In the genomic region with DNA sequence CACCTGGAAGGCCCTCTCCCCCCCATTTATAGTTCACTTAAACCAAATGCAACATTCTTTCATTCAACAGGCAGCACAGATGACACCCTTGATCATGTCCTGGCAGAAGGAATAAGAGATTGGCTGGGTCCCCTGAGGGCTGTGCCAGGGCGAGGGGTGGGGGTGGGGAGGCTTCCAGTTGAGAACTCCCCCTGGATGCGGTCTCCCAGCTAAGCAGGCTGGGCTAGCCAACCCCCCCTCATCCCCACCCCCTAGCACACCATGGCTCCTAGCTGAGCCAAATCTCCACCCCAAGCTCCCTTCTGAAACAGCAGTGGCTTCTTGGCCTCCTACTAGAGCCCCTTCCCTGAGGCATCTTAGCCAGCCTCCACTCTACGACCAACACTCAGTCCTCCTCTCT, we compare ENCODE assay signal across 20 mouse cellular contexts.
DNase-seq lines count a peak whose midpoint lies in the region; ATAC-seq and TF ChIP-seq lines count a peak whose summit lies in the region.
"Had no signal": no experiment of that assay in that cellular context is flagged by ENCODE, and none has a peak within 500 bp of the region (broad histone marks: within the 10 kb centered on the region; RNA-seq: fewer than 3 reads in every experiment).

No protein-coding gene starts in this region.

- no peak for TF ChIP-seq CTCF in forebrain, postnatal 0 days (IDR thresholded peaks at IDR 0.05; ENCODE audit: low read depth)
- no peak for TF ChIP-seq CTCF in left cerebral cortex, adult 2 months (IDR thresholded peaks at IDR 0.05)

- peak; percentile 27 for DNase-seq in forebrain, embryonic 14.5 days (ENCODE audit: low spot score)
- DNase-seq in forebrain, embryonic 11.5 days (ENCODE audit: low spot score), result no peak
- DNase-seq in forebrain, postnatal 0 days, result peak; percentile 59
- no peak for DNase-seq in forebrain, embryonic 10.5 days (ENCODE audit: extremely low spot score, low spot score)
- DNase-seq in left cerebral cortex, adult 2 months (ENCODE audit: extremely low spot score in 1 of 2, low spot score in 2 of 2), result no peak
- no peak for DNase-seq in left cerebral cortex, adult 8-10 months (ENCODE audit: low spot score in 2 of 2)
- no peak for DNase-seq in cerebellum, adult 11 months
- DNase-seq: adrenal gland, adult 8-10 months; adrenal gland, postnatal 25 days; cerebellum, adult 2 months; cerebellum, adult 9-11 months; cerebellum, postnatal 36 days; gastrocnemius, adult 2 months; gastrocnemius, postnatal 14 days; heart, adult 11 months had no signal

- no peaks in the 10 kb centered on the region for H3K9me3 ChIP-seq in forebrain, embryonic 14.5 days (replicated peaks; ENCODE audit: control insufficient read depth, low read length)
- H3K9me3 ChIP-seq in forebrain, embryonic 11.5 days (ENCODE audit: control insufficient read depth, low read length), result no peaks in the 10 kb centered on the region
- no peaks in the 10 kb centered on the region for H3K9me3 ChIP-seq in forebrain, postnatal 0 days (ENCODE audit: low read length)
- no peaks in the 10 kb centered on the region for H3K9me3 ChIP-seq in forebrain, embryonic 10.5 days
- H3K9me3 ChIP-seq: hindbrain, embryonic 12.5 days; hindbrain, embryonic 15.5 days had no signal

- peak; percentile 16; the same call in 1 of the 2 replicates for ATAC-seq in forebrain, embryonic 14.5 days
- ATAC-seq in forebrain, embryonic 11.5 days (replicated peaks; ENCODE audit: low FRiP score), result no peak
- ATAC-seq in forebrain, postnatal 0 days, result peak; percentile 53
- ATAC-seq: activated CD4-positive, CD25-positive, alpha-beta regulatory T cell, adult 4 months; intestine, postnatal 0 days had no signal

- peaks cover 6% of the 10 kb centered on the region for H3K4me1 ChIP-seq in forebrain, embryonic 14.5 days (ENCODE audit: control insufficient read depth, insufficient read depth, low read length)
- H3K4me1 ChIP-seq in forebrain, embryonic 11.5 days (replicated peaks; ENCODE audit: control insufficient read depth, insufficient read depth, low read length), result no peaks in the 10 kb centered on the region
- peaks cover 8% of the 10 kb centered on the region for H3K4me1 ChIP-seq in forebrain, postnatal 0 days (ENCODE audit: insufficient read depth)
- peaks cover 6% of the 10 kb centered on the region for H3K4me1 ChIP-seq in forebrain, embryonic 10.5 days

- 63% methylated on average over 3 of the region's 3 CpGs for WGBS in forebrain, embryonic 14.5 days
- 72% methylated on average over 3 of the region's 3 CpGs for WGBS in forebrain, embryonic 11.5 days
- WGBS in forebrain, postnatal 0 days, result 43% methylated on average over 3 of the region's 3 CpGs
- WGBS in forebrain, embryonic 10.5 days, result 75% methylated on average over 3 of the region's 3 CpGs

- no peak overlapping the region for H3K4me3 ChIP-seq in forebrain, embryonic 14.5 days (ENCODE audit: low read depth, low read length)
- H3K4me3 ChIP-seq in forebrain, embryonic 11.5 days (ENCODE audit: low read depth, low read length), result no peak overlapping the region
- no peak overlapping the region for H3K4me3 ChIP-seq in forebrain, postnatal 0 days (ENCODE audit: low read depth, low read length)
- H3K4me3 ChIP-seq in forebrain, embryonic 10.5 days, result no peak overlapping the region
- no peak overlapping the region for H3K4me3 ChIP-seq in left cerebral cortex, adult 2 months
- H3K4me3 ChIP-seq: gastrocnemius, adult 2 months; hindbrain, embryonic 12.5 days; hindbrain, embryonic 15.5 days had no signal

- H3K27ac ChIP-seq in forebrain, embryonic 14.5 days (ENCODE audit: low read depth, low read length), result no peak overlapping the region
- H3K27ac ChIP-seq in forebrain, embryonic 11.5 days (ENCODE audit: low read depth, low read length), result no peak overlapping the region
- H3K27ac ChIP-seq in forebrain, postnatal 0 days (ENCODE audit: low read depth, low read length), result no peak overlapping the region
- no peak overlapping the region for H3K27ac ChIP-seq in forebrain, embryonic 10.5 days
- H3K27ac ChIP-seq in left cerebral cortex, adult 2 months, result peak overlapping the region; percentile 91
- H3K27ac ChIP-seq: gastrocnemius, adult 2 months; hindbrain, embryonic 12.5 days; hindbrain, embryonic 15.5 days had no signal

- intact Hi-C loops in left cerebral cortex, adult 2 months (cut with DNase I), result no loop called here

- no peak overlapping the region for H3K9ac ChIP-seq in forebrain, embryonic 14.5 days (ENCODE audit: low read length)
- no peak overlapping the region for H3K9ac ChIP-seq in forebrain, embryonic 11.5 days (ENCODE audit: low read length)
- no peak overlapping the region for H3K9ac ChIP-seq in forebrain, postnatal 0 days
- H3K9ac ChIP-seq: hindbrain, embryonic 12.5 days; hindbrain, embryonic 15.5 days had no signal

- no peaks in the 10 kb centered on the region for H3K27me3 ChIP-seq in forebrain, embryonic 14.5 days (replicated peaks; ENCODE audit: control insufficient read depth, insufficient read depth, low read length)
- H3K27me3 ChIP-seq in forebrain, embryonic 11.5 days (ENCODE audit: control insufficient read depth, insufficient read depth, low read length), result no peaks in the 10 kb centered on the region
- no peaks in the 10 kb centered on the region for H3K27me3 ChIP-seq in forebrain, postnatal 0 days (ENCODE audit: insufficient read depth, low read length)
- H3K27me3 ChIP-seq in forebrain, embryonic 10.5 days (ENCODE audit: poor library complexity, severe bottlenecking), result no peaks in the 10 kb centered on the region
- H3K27me3 ChIP-seq: hindbrain, embryonic 12.5 days; hindbrain, embryonic 15.5 days had no signal

- no peaks in the 10 kb centered on the region for H3K36me3 ChIP-seq in forebrain, embryonic 14.5 days (ENCODE audit: control insufficient read depth, insufficient read depth, low read length)
- H3K36me3 ChIP-seq in forebrain, embryonic 11.5 days (ENCODE audit: control insufficient read depth, insufficient read depth, low read length), result no peaks in the 10 kb centered on the region
- no peaks in the 10 kb centered on the region for H3K36me3 ChIP-seq in forebrain, postnatal 0 days (ENCODE audit: insufficient read depth)
- H3K36me3 ChIP-seq in forebrain, embryonic 10.5 days (replicated peaks), result no peaks in the 10 kb centered on the region
- H3K36me3 ChIP-seq: hindbrain, embryonic 12.5 days; hindbrain, embryonic 15.5 days had no signal

- H3K4me2 ChIP-seq in forebrain, embryonic 14.5 days (ENCODE audit: low read length), result no peak overlapping the region
- no peak overlapping the region for H3K4me2 ChIP-seq in forebrain, embryonic 11.5 days (ENCODE audit: low read depth, low read length, severe bottlenecking)
- H3K4me2 ChIP-seq in forebrain, postnatal 0 days (ENCODE audit: low read depth), result no peak overlapping the region
- H3K4me2 ChIP-seq: heart, embryonic 11.5 days; hindbrain, embryonic 12.5 days; hindbrain, embryonic 15.5 days had no signal

Comparison
In these comparisons a context has a peak if more than half of its experiments do, and no peak if none do; other contexts are left out.
1. DNase-seq: peak in forebrain, embryonic 14.5 days (single experiment) and forebrain, postnatal 0 days (single experiment); none in forebrain, embryonic 11.5 days (single experiment), forebrain, embryonic 10.5 days (single experiment), left cerebral cortex, adult 2 months (0 of 2), left cerebral cortex, adult 8-10 months (0 of 2) and cerebellum, adult 11 months (single experiment).